Mouse (Mus musculus) R1 (cell line): ENCODE results near the gene Klk1.
A peak's percentile ranks its signal among the peaks of the same experiment; 100 is the strongest.
"Not testable (repeated sequence)": the region's sequence is repeated elsewhere in the genome, so short reads cannot be mapped to it uniquely, and the experiment has no call there.

Source experiments
- DNase-seq: peaks from one replicate; pipeline ENCODE4 v3.0.0-alpha.2; 2018; ENCODE audit warnings: low read depth, low spot score

Gene Klk1

GRCm38 (mm10) chr7:44225076-44225475 lies at the start of gene Klk1:
TSS of gene Klk1 (plus strand) at chr7:44225360.
- DNase-seq: peak; percentile 87

- DNase-seq: peak; percentile 61
These were observed 45.7 kb upstream of the Klk1 start for GRCm38 (mm10) chr7:44179299-44180045.

- DNase-seq: not testable (repeated sequence)
These were observed 38.6 kb upstream of the Klk1 start for GRCm38 (mm10) chr7:44186516-44186915.

DNA sequence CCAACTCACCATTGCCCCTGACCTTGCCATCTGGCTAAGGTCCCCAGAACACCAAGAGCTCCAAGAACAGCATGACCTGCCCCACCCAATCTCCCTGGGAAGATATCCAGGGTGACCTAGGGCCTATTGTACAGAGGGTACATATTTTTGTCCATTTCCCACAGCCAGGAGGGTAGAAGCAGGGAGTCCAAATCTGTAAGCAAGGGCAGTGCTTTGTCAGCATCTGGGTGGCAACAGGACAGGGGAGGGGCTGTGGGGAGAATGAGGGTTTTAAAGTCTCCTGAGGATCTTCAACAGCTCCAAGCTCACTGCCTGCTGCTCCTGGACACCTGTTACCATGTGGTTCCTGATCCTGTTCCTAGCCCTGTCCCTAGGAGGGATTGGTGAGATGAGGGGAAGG lies 37.2 kb upstream of the Klk1 start, which contains the start of gene Klk1b24:
Klk1b24 (plus strand) TSS at position 301 of the 400 bp plus-strand sequence.
- DNase-seq: not testable (repeated sequence)

DNA sequence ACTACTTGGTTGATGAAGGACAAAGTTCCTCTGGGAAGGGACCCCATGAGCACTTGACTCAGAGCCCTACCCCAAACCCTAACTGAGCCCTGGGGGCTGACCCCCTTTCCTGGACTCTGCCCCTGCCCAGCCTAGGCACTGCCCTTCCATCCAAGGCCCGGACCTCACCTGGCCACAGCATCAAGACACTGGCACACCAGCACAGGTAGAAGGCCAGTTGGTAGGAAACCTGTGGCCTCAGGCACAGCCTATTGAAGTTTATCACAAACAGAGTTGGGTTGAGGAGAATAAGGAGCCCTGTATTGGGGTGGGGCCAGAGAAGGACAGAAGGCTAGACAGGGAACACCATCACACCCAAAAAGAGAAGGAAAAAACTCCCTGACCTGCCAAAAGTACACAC lies 31.7 kb upstream of the Klk1 start:
- DNase-seq: not testable (repeated sequence)

- DNase-seq: no peak
These were observed 27.3 kb upstream of the Klk1 start, which contains the start of gene Klk1b3 for GRCm38 (mm10) chr7:44197891-44198290. TSS of gene Klk1b3 (plus strand) at chr7:44198191.

DNA sequence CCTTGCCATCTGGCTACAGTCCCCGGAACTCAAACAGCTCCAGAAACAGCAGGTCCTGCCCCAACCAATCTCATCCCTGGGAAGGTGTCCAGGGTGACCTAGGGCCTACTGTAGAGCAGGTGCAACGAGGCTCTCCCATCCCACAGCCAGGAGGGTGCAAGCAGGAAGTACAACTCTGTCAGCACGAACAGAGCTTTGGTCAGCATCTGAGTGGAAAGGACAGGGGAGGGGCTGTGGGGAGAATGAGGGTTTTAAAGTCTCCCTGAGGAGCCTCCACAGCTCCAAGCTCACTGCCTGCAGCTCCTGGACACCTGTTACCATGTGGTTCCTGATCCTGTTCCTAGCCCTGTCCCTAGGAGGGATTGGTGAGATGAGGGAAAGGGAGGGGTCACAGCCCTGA lies 18.0 kb upstream of the Klk1 start, which contains the start of gene Klk1b4:
Klk1b4 (plus strand) TSS at position 301 of the 400 bp plus-strand sequence.
- not testable (repeated sequence) for DNase-seq

DNA sequence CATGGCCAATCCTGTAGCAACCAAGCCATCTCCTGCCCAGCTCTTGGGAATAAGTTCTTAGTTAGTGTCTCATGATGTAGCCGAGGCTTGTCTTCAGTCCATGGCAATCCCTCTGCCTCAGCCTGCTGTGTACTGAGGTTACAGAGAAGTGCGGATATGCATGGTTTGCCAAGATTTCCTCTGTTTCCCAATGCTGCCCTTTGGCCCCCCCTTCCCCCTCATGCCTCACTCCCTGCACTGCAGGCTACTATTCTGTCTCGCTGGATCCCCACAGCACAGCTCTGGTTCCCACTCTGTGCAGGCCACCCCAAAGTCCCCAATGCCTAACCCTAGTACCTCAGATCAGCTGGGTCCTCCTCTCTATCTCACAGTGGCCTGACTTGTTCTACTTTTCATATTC lies 16.9 kb upstream of the Klk1 start:
- DNase-seq: no peak

DNA sequence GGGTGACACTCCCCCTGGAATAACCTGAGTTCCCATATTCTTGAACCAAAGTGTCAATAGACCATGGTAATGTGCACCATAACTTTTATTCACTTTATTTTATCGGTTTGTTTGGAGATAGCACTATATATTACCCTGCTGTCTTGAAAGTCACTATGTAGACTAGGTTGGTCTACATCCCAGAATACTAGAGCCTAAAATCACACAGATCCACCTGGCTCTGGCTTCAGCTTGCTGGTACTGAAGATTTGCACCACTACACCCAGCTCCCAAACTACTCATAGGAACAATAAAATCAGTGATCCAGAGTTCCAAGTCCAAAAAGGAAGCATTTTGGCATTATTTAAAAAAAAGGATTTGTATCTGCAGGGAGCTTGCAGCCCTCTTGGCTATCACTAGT lies 9.5 kb upstream of the Klk1 start, which contains the start of gene Klk1b5:
Klk1b5 (plus strand) TSS at position 301 of the 400 bp plus-strand sequence.
- no peak for DNase-seq

DNA sequence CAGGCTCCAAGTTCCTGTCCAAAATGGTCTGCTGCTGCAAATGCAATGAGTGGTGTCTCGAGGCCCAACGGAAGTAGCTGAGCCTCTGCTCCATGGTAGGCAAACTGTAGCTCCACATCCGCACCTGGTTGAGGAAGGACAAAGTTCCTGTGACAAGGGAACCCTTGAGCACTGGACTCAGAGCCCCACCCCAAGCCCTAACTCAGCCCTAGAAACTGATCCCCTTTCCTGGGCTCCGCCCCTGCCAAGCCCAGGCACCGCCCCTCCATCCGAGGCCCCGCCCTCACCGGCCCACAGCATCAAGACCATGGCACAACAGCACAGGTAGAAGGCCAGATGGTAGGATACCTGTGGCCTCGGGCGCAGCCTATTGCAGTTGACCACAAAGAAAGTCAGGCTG lies 3.6 kb upstream of the Klk1 start:
- peak; percentile 18 for DNase-seq

DNA sequence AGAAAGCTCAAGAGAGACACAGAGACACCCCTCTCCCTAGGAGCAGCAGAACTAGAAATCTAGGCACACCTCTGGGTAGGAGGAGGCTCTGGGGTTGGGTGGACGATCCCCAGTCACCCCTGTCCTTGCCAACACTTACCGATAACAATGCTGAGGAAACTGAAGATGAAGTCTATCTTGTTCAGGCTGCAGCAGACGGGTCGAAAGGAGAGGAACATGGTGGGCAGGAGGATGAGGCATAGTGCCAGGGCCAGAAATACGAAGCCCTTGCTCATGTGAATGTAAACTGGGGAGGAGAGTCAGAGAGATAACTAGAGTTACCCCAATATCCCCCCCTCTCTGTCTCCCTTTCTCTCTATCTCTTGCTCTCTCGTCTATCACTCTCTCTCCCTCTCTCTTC lies 2.8 kb upstream of the Klk1 start:
- not testable (repeated sequence) for DNase-seq

DNA sequence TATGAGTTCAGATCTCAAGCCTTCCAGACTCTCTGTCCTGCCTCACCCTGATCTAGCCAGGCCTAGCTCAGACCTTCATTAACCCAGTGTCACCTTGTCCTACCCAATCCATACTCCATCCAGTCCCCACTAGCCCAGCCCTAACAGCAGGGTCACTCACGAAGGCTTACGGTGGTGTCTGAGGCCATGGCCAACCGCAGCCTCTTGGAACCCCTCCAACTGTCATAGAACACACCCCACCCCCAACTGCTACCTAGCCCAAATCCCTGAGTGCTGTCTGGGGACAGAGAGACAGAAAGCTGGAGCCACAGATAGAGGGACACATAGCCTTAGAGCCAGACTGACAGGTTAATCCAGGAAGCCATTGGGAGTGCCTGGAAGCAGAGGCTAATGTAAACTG lies 10.7 kb downstream of the Klk1 start, which contains the start of gene Gm36864:
Gm36864 (plus strand) TSS at position 269 of the 400 bp plus-strand sequence.
- no peak for DNase-seq

GRCm38 (mm10) chr7:44239913-44240312 lies 14.8 kb downstream of the Klk1 start:
- no peak for DNase-seq

DNA sequence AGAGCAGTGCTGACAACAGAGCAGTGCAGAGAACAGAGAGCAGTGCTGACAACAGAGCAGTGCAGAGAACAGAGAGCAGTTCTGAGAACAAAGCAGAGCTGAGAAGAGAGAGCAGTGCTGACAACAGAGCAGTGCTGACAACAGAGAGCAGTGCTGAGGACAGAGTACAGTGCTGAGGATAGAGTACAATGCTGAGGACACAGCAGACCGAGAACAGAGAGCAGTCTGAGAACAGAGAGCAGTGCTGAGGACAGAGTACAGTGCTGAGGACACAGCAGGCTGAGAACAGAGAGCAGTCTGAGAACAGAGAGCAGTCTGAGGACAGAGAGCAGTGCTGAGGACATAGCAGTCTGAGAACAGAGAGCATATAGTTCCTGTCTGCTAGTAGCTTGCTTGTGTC lies 15.6 kb downstream of the Klk1 start:
- DNase-seq: peak; percentile 54

GRCm38 (mm10) chr7:44241163-44241562 lies 16.0 kb downstream of the Klk1 start:
- no peak for DNase-seq

- no peak for DNase-seq
These were observed 18.9 kb downstream of the Klk1 start for GRCm38 (mm10) chr7:44244080-44244479.

DNA sequence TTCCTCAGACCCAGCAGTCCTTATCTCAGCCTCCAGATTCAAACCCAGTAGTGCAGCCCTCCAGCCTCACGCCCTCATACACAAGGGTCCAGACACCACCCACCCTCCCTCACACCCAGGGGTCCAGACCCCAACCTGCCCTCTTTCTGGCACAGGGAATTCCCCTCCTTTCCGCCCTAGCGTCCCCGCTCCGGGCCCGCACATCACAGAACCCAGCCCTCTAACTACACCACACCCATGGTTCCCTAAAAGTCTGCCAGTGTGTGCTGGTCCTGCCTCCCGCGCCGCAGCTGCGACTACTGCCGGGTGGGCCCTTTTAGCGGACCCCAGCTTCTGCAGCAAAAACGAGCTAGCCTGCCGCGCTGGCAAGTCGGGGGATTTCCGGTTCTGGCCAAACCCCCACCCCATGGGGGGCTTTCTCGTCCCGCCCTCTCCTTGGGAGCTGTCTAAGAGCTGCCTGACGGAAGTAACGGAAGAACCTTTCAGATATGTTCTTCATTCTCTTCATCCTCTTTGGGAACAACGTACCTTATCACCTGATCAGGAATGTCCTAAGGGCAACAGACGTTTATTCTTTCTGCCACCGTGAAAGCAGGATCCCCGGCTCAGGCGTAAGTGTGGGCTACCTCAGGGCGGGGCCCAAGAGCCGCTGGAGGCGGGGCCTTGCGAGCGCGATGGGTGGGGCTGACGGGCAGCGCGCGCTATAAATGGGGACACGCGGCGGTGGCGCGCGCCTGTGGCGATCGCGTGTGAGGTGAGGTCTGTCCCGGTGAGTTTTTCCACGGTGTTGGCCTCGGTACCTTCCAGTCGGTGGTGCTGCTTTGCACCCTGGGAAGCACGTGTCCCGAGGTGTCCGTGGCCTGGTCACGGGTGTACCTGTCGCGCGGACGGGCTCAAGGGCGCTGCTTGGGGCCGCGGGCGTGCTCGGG lies 21.2 kb downstream of the Klk1 start, which contains the start of the genes 1700028J19Rik and 2410002F23Rik:
1700028J19Rik (minus strand) TSS at position 641 of the 929 bp plus-strand sequence.
2410002F23Rik (plus strand) TSS at position 668 of the 929 bp plus-strand sequence.
- DNase-seq: peak; percentile 93

- DNase-seq: peak; percentile 79
These were observed 21.9 kb downstream of the Klk1 start for GRCm38 (mm10) chr7:44246984-44247470.

GRCm38 (mm10) chr7:44247971-44248370 lies 22.8 kb downstream of the Klk1 start:
- DNase-seq: no peak

GRCm38 (mm10) chr7:44249248-44249647 lies 24.1 kb downstream of the Klk1 start:
- no peak for DNase-seq

- DNase-seq: not testable (repeated sequence)
These were observed 25.6 kb downstream of the Klk1 start for GRCm38 (mm10) chr7:44250732-44251275.
